Mouse (Mus musculus) left cerebral cortex, adult 2 months (tissue): ENCODE data around the gene Nop9. TPM values are rescaled to one million over a fixed set of nuclear protein-coding genes. Genes with fewer than 3 reads are reported as not detected.
A peak's percentile ranks its signal among the peaks of the same experiment; 100 is the strongest.

Experiments used
- DNase-seq, 2 experiments: peaks; one replicate each; pipeline ENCODE4 v3.0.0; 2021 to 2022; ENCODE audit warnings: low spot score in 2 of 2, mixed read lengths in 1 of 2; ENCODE audit errors: extremely low spot score in 1 of 2
- H3K27ac ChIP-seq: fragments of 200-600 bp; 2 replicates; pipeline ENCODE4 v1.8.1; 2022
- H3K4me3 ChIP-seq: fragments of 200-600 bp; 2 replicates; pipeline ENCODE4 v1.8.1; 2022
- CTCF ChIP-seq: fragments of 200-600 bp; IDR thresholded peaks from 2 replicates; pipeline ENCODE4 v1.8.1; 2022; ENCODE audit warnings: antibody characterized with exemption, mild to moderate bottlenecking, moderate library complexity
- intact Hi-C: fragments of 180-260 bp; cut with DNase I; formaldehyde crosslinking; loops from one replicate; pipeline ENCODE4 v1.15.1; 2025
- total RNA-seq, 2 experiments: library from RNA; stranded (reverse); gene quantifications; 2 replicates each; pipeline ENCODE4 v1.2.3; 2021

Nop9 gene
- total RNA-seq, 2 experiments from 2014 or later, result 9.6 to 12.9 TPM

GRCm38 (mm10) chr14:55779656-55780055 is 34.2 kb downstream of the Nop9 start:
- intact Hi-C loops, result loop anchor here (5.0 kb wide), 2 partner anchors 43 to 88 kb away; partner anchors contain the start of gene Nfatc4

GRCm38 (mm10) chr14:55780736-55781135 is 35.2 kb downstream of the Nop9 start:
- no peak for TF ChIP-seq CTCF
- no peak overlapping the region for H3K4me3 ChIP-seq
- intact Hi-C loops, result loop anchor here (1.0 to 5.0 kb wide), 3 partner anchors 42 to 138 kb away; partner anchors contain the start of gene Nfatc4
- DNase-seq, result peak in 1 of 2 experiments; percentile 7
- no peak overlapping the region for H3K27ac ChIP-seq

More at GRCm38 (mm10) chr14:55779656-55780055, 34.2 kb downstream of the Nop9 start:
- Histone ChIP-seq H3K27ac (no peak overlapping the region), H3K4me3 (no peak overlapping the region)
- DNase-seq, result peak in 1 of 2 experiments; percentile 4
- no peak for TF ChIP-seq CTCF

GRCm38 (mm10) chr14:55781310-55781709 is 35.8 kb downstream of the Nop9 start:
- peak; percentile 98 for TF ChIP-seq CTCF
- no peak overlapping the region for H3K27ac ChIP-seq
- intact Hi-C loops, result loop anchor here (1.0 to 5.0 kb wide), 3 partner anchors 41 to 137 kb away; partner anchors contain the start of gene Nfatc4
- DNase-seq, result peak; percentile 54 to 55
- no peak overlapping the region for H3K4me3 ChIP-seq

- Histone ChIP-seq H3K4me3 (peak overlapping the region; percentile 33), H3K27ac (peak overlapping the region; percentile 0; the same call in 1 of the 2 replicates)
- peak in 1 of 2 experiments; percentile 2 for DNase-seq
- no peak for TF ChIP-seq CTCF
- intact Hi-C loops, result loop anchor here (5.0 kb wide), 2 partner anchors 40 to 85 kb away; partner anchors contain the start of gene Nfatc4
These were observed 37.0 kb downstream of the Nop9 start for GRCm38 (mm10) chr14:55782361-55782960.

- TF ChIP-seq CTCF, result no peak
- peak overlapping the region; percentile 33 for H3K4me3 ChIP-seq
- peak overlapping the region; percentile 16; the same call in 1 of the 2 replicates for H3K27ac ChIP-seq
- peak in 1 of 2 experiments; percentile 4 for DNase-seq
- intact Hi-C loops, result loop anchor here (5.0 kb wide), 2 partner anchors 39 to 84 kb away; partner anchors contain the start of gene Nfatc4
These were observed 37.9 kb downstream of the Nop9 start for GRCm38 (mm10) chr14:55783171-55783957.

- no peak for TF ChIP-seq CTCF
- DNase-seq, result no peak
- intact Hi-C loops, result loop anchor here (5.0 kb wide), 2 partner anchors 38 to 83 kb away; partner anchors contain the start of gene Nfatc4
- Histone ChIP-seq H3K27ac (peak within 1 kb of the TSS; percentile 16; the same call in 1 of the 2 replicates), H3K4me3 (peak within 1 kb of the TSS; percentile 33)
These were observed 38.4 kb downstream of the Nop9 start, which contains the start of gene Adcy4 for GRCm38 (mm10) chr14:55783958-55784235. Gene Adcy4, minus strand, starts transcription at chr14:55784095.

GRCm38 (mm10) chr14:55785195-55785594 is 39.7 kb downstream of the Nop9 start:
- TF ChIP-seq CTCF, result no peak; the same call in 1 of the 2 replicates
- Histone ChIP-seq H3K27ac (no peak overlapping the region), H3K4me3 (no peak overlapping the region)
- intact Hi-C loops, result no loop called here
- no peak for DNase-seq

GRCm38 (mm10) chr14:55787731-55788130 is 42.2 kb downstream of the Nop9 start:
- Histone ChIP-seq H3K4me3 (no peak overlapping the region), H3K27ac (no peak overlapping the region)
- intact Hi-C loops, result no loop called here
- TF ChIP-seq CTCF, result no peak
- no peak for DNase-seq

GRCm38 (mm10) chr14:55788256-55789050 is 43.0 kb downstream of the Nop9 start, which contains the start of gene Ripk3:
Gene Ripk3, minus strand, starts transcription at chr14:55788865.
- intact Hi-C loops, result no loop called here
- H3K4me3 ChIP-seq, result 0 out of 2 replicates have a peak within 1 kb of the TSS, but pooled peaks have one; percentile 11
- H3K27ac ChIP-seq, result no peak within 1 kb of the TSS
- TF ChIP-seq CTCF, result no peak
- DNase-seq, result no peak

- no peak for DNase-seq
- intact Hi-C loops, result no loop called here
- no peak overlapping the region for H3K27ac ChIP-seq
- TF ChIP-seq CTCF, result no peak
- H3K4me3 ChIP-seq, result no peak overlapping the region
These were observed 48.0 kb downstream of the Nop9 start for GRCm38 (mm10) chr14:55793461-55793860.

GRCm38 (mm10) chr14:55793946-55794345 is 48.5 kb downstream of the Nop9 start:
- no peak for TF ChIP-seq CTCF
- no peak for DNase-seq
- intact Hi-C loops, result no loop called here

More at GRCm38 (mm10) chr14:55793946-55794345, 48.5 kb downstream of the Nop9 start:
- H3K4me3 ChIP-seq, result no peak overlapping the region
- H3K27ac ChIP-seq, result no peak overlapping the region
